Mouse (Mus musculus): ENCODE measurements around the gene Unc5cl.

DNA sequence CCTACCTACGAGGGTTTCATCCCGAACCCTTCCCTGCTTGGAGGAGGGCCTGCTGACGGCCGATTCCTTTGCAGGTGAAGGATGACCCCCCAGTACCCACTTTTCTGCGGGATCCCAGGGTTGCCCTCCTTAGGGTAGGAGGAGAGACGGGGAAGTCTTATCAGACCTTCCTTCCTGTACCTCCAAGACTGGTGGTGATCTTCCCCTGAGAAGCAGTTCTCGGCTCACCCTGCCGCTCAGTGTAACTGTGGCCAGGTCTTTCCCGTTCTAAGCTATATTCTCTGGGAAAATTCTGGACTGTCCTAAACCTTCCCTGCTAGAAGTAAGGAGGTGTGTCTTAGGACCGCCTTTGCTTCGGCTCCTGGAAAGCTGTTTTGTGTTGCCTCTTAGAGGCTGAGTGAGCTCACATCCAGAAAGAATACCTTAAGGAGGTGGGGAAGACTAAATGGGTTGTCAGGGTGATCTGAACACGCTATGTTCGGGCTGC, 44.4 kb upstream of the Unc5cl start:
- TF ChIP-seq CTCF (conservative IDR thresholded peaks at IDR 0.05; ENCODE audit: low read length): no peak
- TF ChIP-seq POU5F1 (IDR thresholded peaks at IDR 0.05; ENCODE audit: borderline replicate concordance, low read length): no peak
